Mouse (Mus musculus) embryonic fibroblast, embryonic 13.5 days (primary cell): ENCODE measurements around the gene Nol4l.

Source experiments
- CTCF ChIP-seq: IDR thresholded peaks from 2 replicates; pipeline ENCODE4 v1.5.1; 2011; ENCODE audit warnings: mild to moderate bottlenecking, control low read depth, low read length, moderate library complexity, borderline replicate concordance; ENCODE audit not compliant: insufficient read depth
- POLR2A ChIP-seq: IDR thresholded peaks from 2 replicates; pipeline ENCODE4 v1.6.1; 2011; ENCODE audit warnings: low read depth, mild to moderate bottlenecking, control low read depth, low read length, moderate library complexity

DNA sequence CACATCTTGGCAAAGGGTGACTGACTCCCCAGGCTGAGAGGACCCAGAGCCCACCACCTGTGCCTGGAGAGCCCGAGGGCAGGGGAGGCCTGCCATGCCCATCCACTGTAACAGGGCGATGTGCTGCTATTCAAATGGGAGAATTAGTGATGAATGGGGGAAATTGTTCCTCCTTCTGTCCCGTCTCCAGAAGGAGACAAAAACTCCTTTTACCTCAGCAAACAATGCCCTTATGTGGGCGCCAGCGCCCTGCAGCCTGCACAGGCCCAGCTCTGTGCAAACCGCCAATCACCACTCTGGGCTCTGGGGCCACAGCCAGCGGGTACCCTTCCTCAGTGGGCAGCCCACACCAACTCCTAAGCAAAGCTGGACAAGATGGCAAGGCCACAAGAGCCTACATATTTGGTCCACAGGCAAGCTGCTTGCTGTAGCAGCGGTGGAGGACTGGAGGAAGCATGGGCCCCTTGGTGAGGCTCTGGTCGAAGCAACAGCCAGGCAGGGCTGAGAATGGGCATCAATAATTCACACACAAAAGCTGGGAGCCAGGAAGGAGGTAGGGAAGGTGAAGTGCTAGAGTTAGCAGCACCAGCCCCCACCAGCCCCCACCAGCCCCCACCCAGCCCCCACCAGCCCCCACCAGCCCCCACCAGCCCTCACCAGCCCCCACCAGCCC is 103.6 kb downstream of the Nol4l start:
- TF ChIP-seq CTCF (no peak), POLR2A (no peak)
